Mouse (Mus musculus) embryonic facial prominence, embryonic 11.5 days (tissue): ENCODE results near the gene Pdzk1ip1. TPM values are rescaled to one million over a fixed set of nuclear protein-coding genes. Genes with fewer than 3 reads are reported as not detected.
A peak's percentile ranks its signal among the peaks of the same experiment; 100 is the strongest.

Experiments
- ATAC-seq: fragments of 200-750 bp; cut with Nextera tagmentation; replicated peaks from 2 replicates; pipeline ENCODE4 v1.8.0; 2017; ENCODE audit warnings: low read depth; ENCODE audit not compliant: insufficient number of reproducible peaks, low FRiP score, low TSS enrichment
- DNase-seq: peaks from one replicate; pipeline ENCODE4 v3.0.0-alpha.2; 2015; ENCODE audit warnings: low spot score
- H3K27ac ChIP-seq: fragments of 300-500 bp; sonication (generic); replicated peaks from 2 replicates; pipeline ENCODE4 v1.5.1; 2014; ENCODE audit warnings: mild to moderate bottlenecking, low read depth, low read length, control low read depth
- H3K27me3 ChIP-seq: fragments of 300-500 bp; sonication (generic); 2 replicates; pipeline ENCODE4 v1.6.1; 2014; ENCODE audit warnings: mild to moderate bottlenecking, low read length, moderate library complexity, mixed read lengths; ENCODE audit not compliant: control insufficient read depth, insufficient read depth
- H3K36me3 ChIP-seq: fragments of 300-500 bp; sonication (generic); replicated peaks from 2 replicates; pipeline ENCODE4 v1.6.1; 2014; ENCODE audit warnings: low read depth, mild to moderate bottlenecking, low read length, moderate library complexity, mixed read lengths; ENCODE audit not compliant: control insufficient read depth, insufficient read depth
- H3K4me1 ChIP-seq: fragments of 300-500 bp; sonication (generic); 2 replicates; pipeline ENCODE4 v1.6.1; 2014; ENCODE audit warnings: low read length, mixed read lengths; ENCODE audit not compliant: control insufficient read depth, insufficient read depth
- H3K4me2 ChIP-seq: fragments of 300-500 bp; sonication (generic); 2 replicates; pipeline ENCODE4 v1.6.1; 2014; ENCODE audit warnings: low read depth, mild to moderate bottlenecking, control low read depth, low read length, moderate library complexity
- H3K4me3 ChIP-seq: fragments of 300-500 bp; sonication (generic); 2 replicates; pipeline ENCODE4 v1.5.1; 2014; ENCODE audit warnings: low read depth, low read length, control low read depth
- H3K9ac ChIP-seq: fragments of 300-500 bp; sonication (generic); replicated peaks from 2 replicates; pipeline ENCODE4 v1.6.1; 2014; ENCODE audit warnings: mild to moderate bottlenecking, control low read depth, low read length
- H3K9me3 ChIP-seq: fragments of 300-500 bp; sonication (generic); replicated peaks from 2 replicates; pipeline ENCODE4 v1.6.1; 2016; ENCODE audit warnings: mild to moderate bottlenecking, low read length, inconsistent platforms, mixed read lengths; ENCODE audit not compliant: control insufficient read depth
- WGBS: fragments of 180-500 bp; shearing (Covaris S2); extraction: QIAGEN DNeasy Blood & Tissue Kit; methylation state at CpG from one replicate; pipeline ENCODE4 v1.1.7; 2014; 5-methylcytosine and 5-hydroxymethylcytosine counted together
- polyA plus RNA-seq: library from polyadenylated mRNA; unstranded; fragments of >200 nt; fragmentation: Nextera tagmentation; extraction: Ambion mirVana; gene quantifications from 2 replicates; pipeline ENCODE4 v1.2.1, GENCODE M21; 2014

Gene Pdzk1ip1
- polyA plus RNA-seq, 1 experiment from 2014 or later: 11.3 TPM

- ATAC-seq (no peak; the same call in none of the 2 replicates), DNase-seq (no peak)
- Histone ChIP-seq H3K9ac (no peak overlapping the region), H3K36me3 (no peaks in the 10 kb centered on the region), H3K9me3 (no peaks in the 10 kb centered on the region), H3K4me1 (no peaks in the 10 kb centered on the region), H3K4me2 (no peak overlapping the region), H3K27me3 (no peaks in the 10 kb centered on the region), H3K4me3 (no peak overlapping the region), H3K27ac (no peak overlapping the region)
- 19% methylated on average over 5 of the region's 5 CpGs for WGBS
Observed at GRCm38 (mm10) chr4:115079821-115080349, 8.6 kb upstream of the Pdzk1ip1 start.

- Histone ChIP-seq H3K36me3 (no peaks in the 10 kb centered on the region), H3K27me3 (peaks cover 3% of the 10 kb centered on the region; the same call in 1 of the 2 replicates)
Observed at GRCm38 (mm10) chr4:115083031-115083430, 5.5 kb upstream of the Pdzk1ip1 start.

GRCm38 (mm10) chr4:115085522-115086095 lies 2.9 kb upstream of the Pdzk1ip1 start:
- Histone ChIP-seq H3K9ac (no peak overlapping the region), H3K9me3 (no peaks in the 10 kb centered on the region), H3K36me3 (no peaks in the 10 kb centered on the region), H3K27me3 (peaks cover 3% of the 10 kb centered on the region; the same call in 1 of the 2 replicates), H3K27ac (no peak overlapping the region), H3K4me2 (no peak overlapping the region), H3K4me3 (no peak overlapping the region), H3K4me1 (no peaks in the 10 kb centered on the region)
- DNase-seq: peak; percentile 72
- no peak for ATAC-seq
- 20% methylated on average over 6 of the region's 6 CpGs for WGBS

More at GRCm38 (mm10) chr4:115083031-115083430, 5.5 kb upstream of the Pdzk1ip1 start:
- Histone ChIP-seq H3K27ac (no peak overlapping the region), H3K4me3 (no peak overlapping the region), H3K4me2 (no peak overlapping the region), H3K4me1 (no peaks in the 10 kb centered on the region), H3K9me3 (no peaks in the 10 kb centered on the region), H3K9ac (no peak overlapping the region)
- no peak for DNase-seq
- 79% methylated on average over 3 of the region's 3 CpGs for WGBS
- ATAC-seq: no peak

- no peaks in the 10 kb centered on the region for H3K36me3 ChIP-seq
- H3K27ac ChIP-seq: no peak overlapping the region
- no peak overlapping the region for H3K9ac ChIP-seq
- no peak overlapping the region for H3K4me3 ChIP-seq
- H3K9me3 ChIP-seq: no peaks in the 10 kb centered on the region
- peaks cover 3% of the 10 kb centered on the region; the same call in 1 of the 2 replicates for H3K27me3 ChIP-seq
- ATAC-seq (no peak), DNase-seq (no peak)
- H3K4me1 ChIP-seq: no peaks in the 10 kb centered on the region
- 80% methylated on average over 4 of the region's 4 CpGs for WGBS
- no peak overlapping the region for H3K4me2 ChIP-seq
Observed at GRCm38 (mm10) chr4:115086257-115086656, 2.3 kb upstream of the Pdzk1ip1 start.

GRCm38 (mm10) chr4:115086763-115087415 lies 1.6 kb upstream of the Pdzk1ip1 start:
- Histone ChIP-seq H3K9ac (no peak overlapping the region), H3K4me2 (no peak overlapping the region), H3K4me1 (no peaks in the 10 kb centered on the region), H3K27ac (no peak overlapping the region), H3K36me3 (no peaks in the 10 kb centered on the region), H3K27me3 (peaks cover 3% of the 10 kb centered on the region; the same call in 1 of the 2 replicates), H3K9me3 (no peaks in the 10 kb centered on the region), H3K4me3 (no peak overlapping the region)
- ATAC-seq: no peak
- DNase-seq: no peak
- WGBS: 63% methylated on average over 3 of the region's 3 CpGs

GRCm38 (mm10) chr4:115090592-115090991 lies 2.1 kb downstream of the Pdzk1ip1 start:
- DNase-seq (no peak), ATAC-seq (0 out of 2 replicates have a peak, but pooled peaks have one; percentile 20)
- H3K36me3 ChIP-seq: no peaks in the 10 kb centered on the region
- no peak overlapping the region for H3K27ac ChIP-seq
- H3K4me2 ChIP-seq: no peak overlapping the region
- 75% methylated on average over 2 of the region's 2 CpGs for WGBS
- H3K4me1 ChIP-seq: no peaks in the 10 kb centered on the region; the same call in 1 of the 2 replicates
- H3K4me3 ChIP-seq: no peak overlapping the region
- H3K9me3 ChIP-seq: no peaks in the 10 kb centered on the region
- H3K9ac ChIP-seq: no peak overlapping the region
- peaks cover 16% of the 10 kb centered on the region for H3K27me3 ChIP-seq

- Histone ChIP-seq H3K27me3 (peaks cover 21% of the 10 kb centered on the region), H3K4me1 (no peaks in the 10 kb centered on the region; the same call in 1 of the 2 replicates), H3K4me3 (no peak overlapping the region), H3K9ac (no peak overlapping the region), H3K27ac (no peak overlapping the region), H3K36me3 (no peaks in the 10 kb centered on the region), H3K4me2 (no peak overlapping the region), H3K9me3 (no peaks in the 10 kb centered on the region)
- no peak for ATAC-seq
- 76% methylated on average over 3 of the region's 3 CpGs for WGBS
- no peak for DNase-seq
Observed at GRCm38 (mm10) chr4:115091806-115092205, 3.3 kb downstream of the Pdzk1ip1 start.

GRCm38 (mm10) chr4:115093331-115093864 lies 4.9 kb downstream of the Pdzk1ip1 start:
- Histone ChIP-seq H3K9ac (no peak overlapping the region), H3K27me3 (peaks cover 24% of the 10 kb centered on the region), H3K4me3 (no peak overlapping the region), H3K4me1 (no peaks in the 10 kb centered on the region; the same call in 1 of the 2 replicates), H3K36me3 (no peaks in the 10 kb centered on the region), H3K9me3 (no peaks in the 10 kb centered on the region), H3K27ac (no peak overlapping the region), H3K4me2 (no peak overlapping the region)
- 78% methylated on average over 4 of the region's 4 CpGs for WGBS
- no peak for DNase-seq
- no peak for ATAC-seq
